Mouse (Mus musculus) testis, adult 2 months (tissue): Measurements from ENCODE around the gene Bcl7a.

Source experiments
- CTCF ChIP-seq: fragments of 200-500 bp; IDR thresholded peaks from 2 replicates; pipeline ENCODE4 v1.5.1; 2012; ENCODE audit warnings: low read depth, mild to moderate bottlenecking, inconsistent platforms, low read length, moderate library complexity; ENCODE audit not compliant: control insufficient read depth, insufficient read depth, insufficient replicate concordance
- POLR2A ChIP-seq: fragments of 200-500 bp; IDR thresholded peaks from 2 replicates; pipeline ENCODE4 v1.6.1; 2012; ENCODE audit warnings: low read depth, mild to moderate bottlenecking, inconsistent platforms, low read length, moderate library complexity; ENCODE audit not compliant: control insufficient read depth

DNA sequence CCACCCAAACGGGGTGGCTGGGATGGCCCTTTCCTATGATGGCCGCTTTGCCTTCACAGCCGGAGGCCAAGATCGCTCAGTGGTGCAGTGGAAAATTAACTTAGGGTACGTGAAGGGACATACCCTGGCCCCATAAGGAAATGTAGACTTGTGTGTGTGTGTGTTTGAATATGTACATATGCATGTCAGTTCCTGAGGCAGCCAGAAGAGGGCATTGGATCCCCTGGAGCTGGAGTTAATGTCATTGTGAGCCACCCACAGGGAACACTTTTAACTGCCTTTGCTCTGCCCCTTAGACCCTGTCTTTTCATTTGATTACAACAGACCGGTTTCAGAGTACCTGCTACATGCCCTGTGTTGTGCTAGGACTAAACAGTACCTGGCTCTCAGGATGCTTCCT lies 45.1 kb upstream of the Bcl7a start:
- TF ChIP-seq CTCF, result no peak
- TF ChIP-seq POLR2A, result no peak
